Mouse (Mus musculus) kidney, embryonic 16.5 days (tissue): ENCODE measurements around the gene Frmd4a. TPM values are rescaled to one million over a fixed set of nuclear protein-coding genes. Genes with fewer than 3 reads are reported as not detected.

ENCODE experiments used
- ATAC-seq: fragments of 200-750 bp; cut with Nextera tagmentation; 2 replicates; pipeline ENCODE4 v1.8.0; 2017; ENCODE audit warnings: moderate TSS enrichment; ENCODE audit not compliant: low FRiP score, low TSS enrichment
- H3K27ac ChIP-seq: fragments of 300-500 bp; sonication (generic); 2 replicates; pipeline ENCODE4 v1.5.1; 2014; ENCODE audit warnings: low read length
- H3K27me3 ChIP-seq: fragments of 300-500 bp; sonication (generic); 2 replicates; pipeline ENCODE4 v1.6.1; 2014; ENCODE audit warnings: low read length, control low read depth, mixed read lengths; ENCODE audit not compliant: insufficient read depth
- H3K36me3 ChIP-seq: fragments of 300-500 bp; sonication (generic); 2 replicates; pipeline ENCODE4 v1.6.1; 2014; ENCODE audit warnings: low read length, control low read depth, mixed read lengths; ENCODE audit not compliant: insufficient read depth
- H3K4me1 ChIP-seq: fragments of 300-500 bp; sonication (generic); 2 replicates; pipeline ENCODE4 v1.6.1; 2014; ENCODE audit warnings: low read length, control low read depth, mixed read lengths; ENCODE audit not compliant: insufficient read depth
- H3K4me2 ChIP-seq: fragments of 300-500 bp; sonication (generic); replicated peaks from 2 replicates; pipeline ENCODE4 v1.6.1; 2014; ENCODE audit warnings: low read depth, low read length
- H3K4me3 ChIP-seq: fragments of 300-500 bp; sonication (generic); 2 replicates; pipeline ENCODE4 v1.5.1; 2014; ENCODE audit warnings: mild to moderate bottlenecking, low read length
- H3K9ac ChIP-seq: fragments of 300-500 bp; sonication (generic); replicated peaks from 2 replicates; pipeline ENCODE4 v1.6.1; 2014; ENCODE audit warnings: low read length
- H3K9me3 ChIP-seq: fragments of 300-500 bp; sonication (generic); 2 replicates; pipeline ENCODE4 v1.6.1; 2016; ENCODE audit warnings: low read length, control low read depth
- WGBS: fragments of 180-500 bp; shearing (Covaris S2); extraction: QIAGEN DNeasy Blood & Tissue Kit; methylation state at CpG from one replicate; pipeline ENCODE4 v1.1.7; 2014; 5-methylcytosine and 5-hydroxymethylcytosine counted together
- polyA plus RNA-seq: library from polyadenylated mRNA; unstranded; fragments of >200 nt; fragmentation: Nextera tagmentation; extraction: Ambion mirVana; gene quantifications from 2 replicates; pipeline ENCODE4 v1.2.1, GENCODE M21; 2015

Frmd4a gene
- polyA plus RNA-seq, 1 experiment from 2014 or later = 31.2 TPM

DNA sequence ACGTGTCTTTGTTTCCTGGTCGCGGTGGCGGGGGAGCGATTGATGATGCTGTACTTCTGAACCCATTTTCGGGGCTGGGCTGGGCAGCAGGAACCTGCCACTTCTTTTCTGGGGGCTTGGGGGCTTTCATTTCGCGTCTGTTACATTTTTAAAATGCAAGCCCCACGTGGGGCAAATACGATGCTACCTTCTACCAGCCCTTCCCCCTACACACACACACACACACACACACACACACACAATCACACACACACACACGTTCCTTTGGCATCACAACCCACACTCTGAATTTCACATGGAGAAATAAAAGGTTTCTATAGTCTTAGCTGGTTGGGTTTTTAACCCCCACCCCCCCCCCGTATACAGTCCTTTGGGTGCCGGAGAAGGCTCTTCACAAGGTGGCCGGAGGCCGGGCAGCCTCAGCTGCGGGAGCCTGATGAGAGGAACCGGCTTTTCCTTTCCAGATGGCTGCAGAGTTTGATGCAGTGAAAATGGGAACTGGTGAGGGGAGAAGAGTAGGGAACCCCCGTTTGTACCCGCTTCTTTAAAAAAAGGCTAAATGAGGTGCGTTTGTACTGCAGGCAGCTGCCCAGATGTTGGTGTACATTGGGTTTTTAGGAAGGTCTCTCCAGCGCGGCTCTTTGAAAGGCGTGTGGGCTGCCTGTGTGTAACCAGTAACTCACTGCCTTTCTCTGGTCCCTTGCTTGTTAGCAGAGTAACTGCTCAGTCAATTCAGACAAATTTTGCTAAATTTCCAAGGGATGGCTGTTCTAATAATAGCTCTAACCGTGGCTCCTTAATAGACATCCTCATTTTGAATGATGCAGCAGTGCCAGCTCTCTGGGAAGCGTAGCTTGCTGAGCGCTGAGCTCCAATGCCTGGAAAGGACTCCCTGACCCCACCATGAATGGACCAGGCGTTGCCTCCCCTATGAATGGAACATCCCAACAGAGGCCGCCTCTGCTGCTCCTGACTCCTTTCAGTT lies 384.4 kb downstream of the Frmd4a start:
- Histone ChIP-seq H3K9me3 (no peaks in the 10 kb centered on the region), H3K4me3 (peak overlapping the region; percentile 71), H3K4me2 (peak overlapping the region; percentile 93), H3K4me1 (peaks cover 16% of the 10 kb centered on the region), H3K27ac (peak overlapping the region; percentile 77), H3K36me3 (no peaks in the 10 kb centered on the region), H3K27me3 (0 out of 2 replicates have a peak, but pooled peaks cover 4% of the 10 kb centered on the region), H3K9ac (peak overlapping the region; percentile 90)
- peak; percentile 50; the same call in 1 of the 2 replicates for ATAC-seq
- under 1% methylated on average over 28 of the region's 28 CpGs for WGBS

DNA sequence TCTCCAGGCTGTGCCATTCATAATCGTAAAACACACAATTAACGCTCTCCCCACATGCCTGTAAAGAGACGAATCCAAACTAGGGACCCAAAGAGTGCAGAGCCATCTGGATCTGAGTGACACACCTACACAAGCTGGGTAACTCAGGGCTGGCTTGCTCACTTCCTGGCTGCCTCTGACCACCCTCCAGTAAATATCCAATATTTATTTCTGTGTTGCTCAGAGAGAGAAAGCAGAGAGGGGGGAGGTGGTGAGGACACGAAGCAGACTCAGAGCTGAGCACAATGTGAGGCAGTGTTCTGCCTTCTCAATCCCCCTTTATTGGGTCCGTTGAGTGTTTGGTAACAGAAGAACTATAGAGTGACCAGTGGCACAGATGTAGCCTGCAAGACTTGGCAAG lies 389.5 kb downstream of the Frmd4a start:
- ATAC-seq = no peak
- no peaks in the 10 kb centered on the region for H3K9me3 ChIP-seq
- H3K27me3 ChIP-seq = 0 out of 2 replicates have a peak, but pooled peaks cover 4% of the 10 kb centered on the region
- H3K4me1 ChIP-seq = peaks cover 11% of the 10 kb centered on the region; the same call in 1 of the 2 replicates
- no peak overlapping the region for H3K4me3 ChIP-seq
- no peak overlapping the region for H3K4me2 ChIP-seq
- WGBS = 65% methylated on average over 5 of the region's 5 CpGs
- H3K9ac ChIP-seq = no peak overlapping the region
- no peak overlapping the region for H3K27ac ChIP-seq
- H3K36me3 ChIP-seq = no peaks in the 10 kb centered on the region

DNA sequence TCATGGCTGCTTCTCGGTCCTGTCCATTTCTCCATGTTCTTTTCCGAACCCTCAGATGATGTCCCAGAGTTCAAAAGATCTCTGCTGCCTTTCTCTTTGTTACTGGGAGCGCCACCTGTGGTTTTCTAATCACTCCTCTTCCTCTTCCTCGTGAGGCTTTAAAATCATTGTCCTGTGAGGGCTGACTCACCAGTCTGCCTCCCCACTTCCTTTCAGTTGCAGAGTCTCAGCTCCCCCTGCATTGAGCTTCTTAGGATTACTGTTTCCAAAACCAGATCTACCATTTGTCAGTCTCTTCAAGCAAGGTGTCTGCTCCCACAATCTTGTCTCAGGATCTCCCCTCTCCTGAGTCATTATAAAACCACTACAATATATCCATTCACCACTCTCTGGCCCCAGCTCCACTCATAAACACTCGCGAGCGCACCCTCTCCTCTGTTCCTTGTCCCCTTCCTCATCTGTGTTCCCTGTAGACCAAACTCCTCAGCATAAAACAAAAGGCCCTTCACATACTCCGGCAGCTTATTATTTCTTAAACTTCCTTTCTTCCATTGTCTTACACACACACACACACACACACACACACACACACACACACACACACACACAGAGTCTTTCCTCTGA lies 392.4 kb downstream of the Frmd4a start:
- no peak for ATAC-seq
- Histone ChIP-seq H3K9ac (no peak overlapping the region), H3K4me2 (no peak overlapping the region), H3K36me3 (no peaks in the 10 kb centered on the region), H3K4me3 (no peak overlapping the region), H3K27ac (peak overlapping the region; percentile 49; the same call in 1 of the 2 replicates), H3K9me3 (no peaks in the 10 kb centered on the region), H3K4me1 (peaks cover 5% of the 10 kb centered on the region), H3K27me3 (no peaks in the 10 kb centered on the region)
- 66% methylated on average over 8 of the region's 8 CpGs for WGBS

DNA sequence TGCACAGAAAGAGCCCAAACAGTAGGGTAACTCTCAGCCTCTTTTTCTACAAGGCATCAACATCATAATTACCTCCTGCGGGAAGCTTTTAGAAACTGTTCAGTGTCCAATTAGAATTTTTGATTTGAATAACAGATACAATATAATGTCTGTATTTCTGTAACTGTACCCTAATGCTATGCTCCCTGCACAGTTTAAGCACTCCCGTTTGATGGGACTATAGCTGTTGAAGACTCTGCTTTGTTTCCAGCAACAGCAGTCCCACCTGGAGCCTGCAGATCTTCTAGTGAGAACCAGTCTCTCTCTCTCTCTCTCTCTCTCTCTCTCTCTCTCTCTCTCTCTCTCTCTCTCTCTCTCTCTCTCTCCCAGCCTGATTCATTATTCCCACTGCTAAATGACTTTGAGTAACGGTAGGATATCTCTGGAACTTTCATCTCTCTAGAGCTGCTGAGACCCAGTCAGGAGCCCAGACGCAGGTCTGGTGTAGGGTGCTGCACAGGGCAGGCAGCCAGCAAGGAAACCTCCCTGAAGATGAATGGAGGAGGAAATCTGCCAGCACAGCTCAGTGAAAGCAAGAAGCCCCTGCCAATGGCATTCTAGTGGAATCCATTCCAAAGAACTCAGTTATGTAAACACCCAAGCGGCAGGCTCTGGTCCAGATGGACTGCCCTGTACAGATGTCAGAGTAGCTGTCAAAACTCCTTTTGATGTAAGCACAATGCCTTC lies 395.5 kb downstream of the Frmd4a start:
- Histone ChIP-seq H3K4me2 (no peak overlapping the region), H3K36me3 (no peaks in the 10 kb centered on the region), H3K9ac (no peak overlapping the region), H3K4me3 (no peak overlapping the region), H3K27me3 (no peaks in the 10 kb centered on the region), H3K4me1 (peaks cover 5% of the 10 kb centered on the region), H3K27ac (no peak overlapping the region), H3K9me3 (no peaks in the 10 kb centered on the region)
- WGBS = 52% methylated on average over 5 of the region's 5 CpGs
- ATAC-seq = peak; percentile 51; the same call in 1 of the 2 replicates

DNA sequence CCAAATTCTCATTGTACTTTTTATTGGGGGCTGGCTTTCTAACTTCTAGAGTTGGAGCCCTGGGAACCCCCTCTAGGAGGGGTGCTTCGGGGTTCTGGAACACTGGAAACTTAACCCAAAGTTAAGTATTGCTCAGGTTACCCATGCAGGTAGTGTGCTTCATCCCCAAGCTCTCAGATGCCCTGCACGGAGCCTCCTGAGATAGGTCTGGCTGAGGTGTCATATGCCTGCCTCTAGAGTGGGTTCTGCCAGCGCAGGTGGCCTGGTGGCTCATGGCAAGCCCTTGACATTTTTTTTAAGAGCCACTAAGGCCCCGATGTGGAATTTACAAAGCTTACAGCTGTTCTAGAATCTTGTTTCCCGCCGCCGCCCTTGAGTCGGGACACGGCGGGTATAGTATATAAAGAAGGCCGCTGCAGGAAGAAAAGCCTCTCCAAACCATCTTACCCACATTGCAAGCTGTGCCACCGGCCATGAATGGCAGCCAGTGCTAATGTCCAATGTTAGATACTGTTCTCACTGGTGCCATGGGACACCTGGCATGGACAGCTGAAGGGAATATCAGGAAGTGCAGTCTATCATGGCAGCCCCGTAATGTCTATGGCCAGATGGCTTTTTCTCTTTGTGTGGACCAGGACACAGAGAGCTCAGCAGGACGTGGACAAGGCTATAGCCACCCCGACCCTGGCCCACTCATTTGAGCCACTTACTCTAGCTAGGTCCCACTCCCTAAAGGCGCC lies 396.2 kb downstream of the Frmd4a start:
- H3K4me2 ChIP-seq = no peak overlapping the region
- 93% methylated on average over 16 of the region's 16 CpGs for WGBS
- no peaks in the 10 kb centered on the region for H3K9me3 ChIP-seq
- peaks cover 12% of the 10 kb centered on the region for H3K4me1 ChIP-seq
- no peak overlapping the region for H3K4me3 ChIP-seq
- no peaks in the 10 kb centered on the region for H3K27me3 ChIP-seq
- H3K27ac ChIP-seq = no peak overlapping the region
- ATAC-seq = 0 out of 2 replicates have a peak, but pooled peaks have one; percentile 31
- H3K9ac ChIP-seq = no peak overlapping the region
- H3K36me3 ChIP-seq = no peaks in the 10 kb centered on the region

DNA sequence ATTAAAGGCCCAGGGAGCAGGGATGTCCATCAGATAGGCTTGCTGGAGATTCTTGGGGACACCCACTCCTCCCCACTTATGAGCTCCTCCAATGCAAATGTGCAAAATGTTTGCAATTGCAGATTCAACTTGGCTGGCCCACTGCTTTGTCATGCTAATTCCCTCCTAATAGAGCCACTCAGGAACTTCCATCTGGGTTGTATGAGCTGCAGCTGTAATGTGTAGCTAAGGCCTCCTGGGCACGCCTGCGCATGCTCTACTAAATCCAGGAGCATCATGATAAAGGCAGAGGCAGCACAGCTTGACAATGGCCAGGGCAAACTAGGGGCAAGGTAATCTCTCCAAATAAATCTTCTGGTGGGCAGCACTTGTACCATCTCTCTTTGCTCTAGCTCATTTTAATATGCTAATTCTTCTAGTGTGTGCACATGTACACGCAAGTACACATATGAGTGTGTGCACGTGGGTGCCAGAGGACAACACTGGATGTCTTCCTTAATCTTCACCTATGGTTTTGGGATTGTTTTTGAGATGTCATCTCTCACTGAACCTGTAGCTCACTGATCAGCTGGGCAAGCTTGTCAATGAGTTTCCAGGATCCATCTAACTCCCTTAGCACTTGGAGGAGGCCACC lies 403.3 kb downstream of the Frmd4a start:
- H3K4me2 ChIP-seq = no peak overlapping the region
- no peaks in the 10 kb centered on the region for H3K9me3 ChIP-seq
- H3K9ac ChIP-seq = no peak overlapping the region
- peaks cover 12% of the 10 kb centered on the region; the same call in 1 of the 2 replicates for H3K4me1 ChIP-seq
- H3K4me3 ChIP-seq = no peak overlapping the region
- H3K27me3 ChIP-seq = no peaks in the 10 kb centered on the region
- 98% methylated on average over 4 of the region's 4 CpGs for WGBS
- no peaks in the 10 kb centered on the region for H3K36me3 ChIP-seq
- H3K27ac ChIP-seq = no peak overlapping the region
- ATAC-seq = no peak

DNA sequence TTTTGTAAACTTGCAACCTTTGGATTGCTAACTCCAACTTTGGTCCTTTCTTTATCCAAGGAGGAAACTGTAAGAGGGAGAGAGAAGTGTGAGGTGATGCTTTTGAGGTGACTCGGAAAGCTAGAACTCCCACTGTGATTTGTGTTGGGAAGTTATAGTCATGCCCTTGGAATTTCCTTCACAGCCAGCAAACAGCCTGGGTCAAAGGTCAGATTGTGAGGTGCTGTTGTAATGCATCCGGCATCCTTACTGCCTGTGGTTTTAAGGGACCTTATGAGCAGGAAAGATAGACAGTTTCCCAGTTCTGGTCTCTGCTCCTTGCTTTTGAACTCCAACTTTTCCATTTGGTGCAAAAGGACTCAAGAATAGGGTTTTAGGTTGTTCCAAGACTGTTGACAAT lies 404.2 kb downstream of the Frmd4a start:
- no peak overlapping the region for H3K4me3 ChIP-seq
- peaks cover 12% of the 10 kb centered on the region; the same call in 1 of the 2 replicates for H3K4me1 ChIP-seq
- no peaks in the 10 kb centered on the region for H3K27me3 ChIP-seq
- no peak overlapping the region for H3K27ac ChIP-seq
- 29% methylated on average over 2 of the region's 2 CpGs for WGBS
- no peak overlapping the region for H3K4me2 ChIP-seq
- no peaks in the 10 kb centered on the region for H3K9me3 ChIP-seq
- no peak for ATAC-seq
- no peaks in the 10 kb centered on the region for H3K36me3 ChIP-seq
- no peak overlapping the region for H3K9ac ChIP-seq

DNA sequence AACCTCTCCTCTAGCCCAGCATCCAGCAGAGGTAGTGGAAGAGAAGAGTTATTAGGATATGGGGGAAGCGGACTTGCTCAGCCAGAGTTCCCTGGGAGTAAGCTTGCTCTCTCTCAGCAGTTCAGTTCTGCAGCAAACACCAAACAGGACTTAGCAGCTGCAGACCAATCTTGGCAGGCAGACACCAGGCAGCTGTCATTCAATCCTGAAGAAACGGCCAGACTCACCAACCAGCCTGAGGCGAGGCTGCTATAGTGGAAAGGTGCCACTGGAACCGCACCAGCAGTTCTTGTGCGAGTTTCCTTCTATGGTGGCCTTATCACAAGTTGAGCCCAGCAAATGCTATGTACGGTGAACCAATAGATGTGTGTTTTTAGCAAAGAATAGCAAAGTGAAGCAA lies 406.4 kb downstream of the Frmd4a start:
- no peak overlapping the region for H3K4me3 ChIP-seq
- H3K27ac ChIP-seq = no peak overlapping the region
- 88% methylated on average over 6 of the region's 6 CpGs for WGBS
- no peaks in the 10 kb centered on the region for H3K27me3 ChIP-seq
- H3K4me1 ChIP-seq = peaks cover 4% of the 10 kb centered on the region; the same call in 1 of the 2 replicates
- ATAC-seq = no peak
- H3K9me3 ChIP-seq = no peaks in the 10 kb centered on the region
- no peak overlapping the region for H3K4me2 ChIP-seq
- no peak overlapping the region for H3K9ac ChIP-seq
- H3K36me3 ChIP-seq = no peaks in the 10 kb centered on the region
